Mouse (Mus musculus): Measurements from ENCODE around the gene Itpkb. TPM values are rescaled to one million over a fixed set of nuclear protein-coding genes. Genes with fewer than 3 reads are reported as not detected.
A peak's percentile ranks its signal among the peaks of the same experiment; 100 is the strongest.
"Not testable (repeated sequence)": the region's sequence is repeated elsewhere in the genome, so short reads cannot be mapped to it uniquely, and the experiment has no call there.

Itpkb gene
- polyA plus RNA-seq, 1 experiment from 2014 or later, result 11.2 TPM

DNA sequence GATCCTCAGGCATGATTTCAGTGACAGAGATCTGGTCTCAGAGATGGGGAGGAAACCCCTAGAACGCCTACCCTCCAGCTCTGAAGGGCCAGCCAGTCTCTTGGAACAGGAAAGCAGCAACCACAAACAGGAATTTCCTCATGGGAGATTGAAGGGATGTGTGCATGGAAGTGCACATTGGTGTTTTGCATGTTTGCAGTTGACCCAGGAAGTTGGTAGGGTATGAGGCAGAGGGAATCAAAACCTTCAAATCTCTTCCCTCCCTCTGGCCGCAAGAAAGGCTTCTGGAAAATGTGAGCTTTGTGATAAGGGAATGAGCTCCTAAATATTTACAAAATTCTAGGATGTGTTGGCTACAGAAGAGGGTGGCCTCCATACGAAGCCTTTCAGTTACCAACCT is 33.0 kb downstream of the Itpkb start:
- Histone ChIP-seq H3K4me3 (no peak overlapping the region), H3K9me3 (no peaks in the 10 kb centered on the region), H3K36me3 (0 out of 2 replicates have a peak, but pooled peaks cover 5% of the 10 kb centered on the region), H3K27me3 (no peaks in the 10 kb centered on the region), H3K4me1 (peaks cover 49% of the 10 kb centered on the region), H3K4me2 (no peak overlapping the region), H3K27ac (no peak overlapping the region), H3K9ac (no peak overlapping the region)
- ATAC-seq (ENCODE audit: insufficient number of reproducible peaks, insufficient read depth, low FRiP score, low TSS enrichment, low read depth), result no peak
- 72% methylated on average over 3 of the region's 3 CpGs for WGBS

DNA sequence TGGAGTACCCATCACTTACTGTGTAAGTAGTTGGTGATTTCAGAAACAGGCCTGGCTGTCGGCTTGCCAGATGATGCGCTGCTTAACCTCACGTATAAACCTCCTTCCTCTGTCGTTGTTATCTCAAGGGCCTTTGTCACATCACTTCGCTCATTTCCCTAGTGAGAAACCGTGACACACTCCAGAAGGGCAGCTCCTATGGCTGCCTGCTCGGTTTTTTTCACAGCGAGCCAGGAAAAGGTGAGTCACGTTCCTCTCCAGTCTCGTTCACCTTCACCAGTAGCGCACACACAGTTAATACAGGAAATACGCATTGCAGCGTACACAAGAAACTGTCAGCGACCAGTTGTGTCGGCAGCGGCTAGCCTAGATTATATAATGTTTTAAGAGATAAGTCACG is 33.7 kb downstream of the Itpkb start:
- Histone ChIP-seq H3K4me2 (peak overlapping the region; percentile 72; the same call in 1 of the 2 replicates), H3K27ac (no peak overlapping the region)
- ATAC-seq (ENCODE audit: insufficient number of reproducible peaks, insufficient read depth, low FRiP score, low TSS enrichment, low read depth), result no peak

DNA sequence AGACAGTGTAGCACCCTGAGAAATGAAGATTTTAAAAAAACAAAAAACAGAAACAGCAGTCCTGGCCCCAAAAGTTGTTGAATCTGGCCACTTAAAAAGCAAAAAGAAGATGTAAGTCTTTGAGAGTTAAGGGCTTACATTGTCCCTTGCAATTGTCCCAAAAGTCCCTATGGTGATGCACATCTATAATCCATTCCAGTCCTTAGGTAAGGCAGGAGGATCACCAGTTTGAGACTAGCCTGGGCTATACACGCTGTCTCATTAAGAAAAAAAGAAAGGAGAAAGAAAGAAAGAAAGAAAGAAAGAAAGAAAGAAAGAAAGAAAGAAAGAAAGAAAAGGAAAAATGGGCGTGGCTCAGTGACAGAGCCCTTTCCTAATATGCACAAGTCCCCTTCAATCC is 34.4 kb downstream of the Itpkb start:
- no peaks in the 10 kb centered on the region for H3K9me3 ChIP-seq
- ATAC-seq (ENCODE audit: insufficient number of reproducible peaks, insufficient read depth, low FRiP score, low TSS enrichment, low read depth), result no peak
- H3K27ac ChIP-seq, result peak overlapping the region; percentile 93
- H3K4me2 ChIP-seq, result peak overlapping the region; percentile 72
- peaks cover 51% of the 10 kb centered on the region for H3K4me1 ChIP-seq
- peak overlapping the region; percentile 71; the same call in 1 of the 2 replicates for H3K9ac ChIP-seq
- H3K27me3 ChIP-seq, result no peaks in the 10 kb centered on the region
- 24% methylated on average over 2 of the region's 2 CpGs for WGBS
- H3K4me3 ChIP-seq, result peak overlapping the region; percentile 51
- 0 out of 2 replicates have a peak, but pooled peaks cover 5% of the 10 kb centered on the region for H3K36me3 ChIP-seq

More for the DNA sequence above, 33.7 kb downstream of the Itpkb start:
- Histone ChIP-seq H3K9ac (no peak overlapping the region), H3K9me3 (no peaks in the 10 kb centered on the region), H3K27me3 (no peaks in the 10 kb centered on the region), H3K36me3 (0 out of 2 replicates have a peak, but pooled peaks cover 5% of the 10 kb centered on the region), H3K4me3 (no peak overlapping the region), H3K4me1 (peaks cover 51% of the 10 kb centered on the region)
- WGBS, result 81% methylated on average over 17 of the region's 17 CpGs

DNA sequence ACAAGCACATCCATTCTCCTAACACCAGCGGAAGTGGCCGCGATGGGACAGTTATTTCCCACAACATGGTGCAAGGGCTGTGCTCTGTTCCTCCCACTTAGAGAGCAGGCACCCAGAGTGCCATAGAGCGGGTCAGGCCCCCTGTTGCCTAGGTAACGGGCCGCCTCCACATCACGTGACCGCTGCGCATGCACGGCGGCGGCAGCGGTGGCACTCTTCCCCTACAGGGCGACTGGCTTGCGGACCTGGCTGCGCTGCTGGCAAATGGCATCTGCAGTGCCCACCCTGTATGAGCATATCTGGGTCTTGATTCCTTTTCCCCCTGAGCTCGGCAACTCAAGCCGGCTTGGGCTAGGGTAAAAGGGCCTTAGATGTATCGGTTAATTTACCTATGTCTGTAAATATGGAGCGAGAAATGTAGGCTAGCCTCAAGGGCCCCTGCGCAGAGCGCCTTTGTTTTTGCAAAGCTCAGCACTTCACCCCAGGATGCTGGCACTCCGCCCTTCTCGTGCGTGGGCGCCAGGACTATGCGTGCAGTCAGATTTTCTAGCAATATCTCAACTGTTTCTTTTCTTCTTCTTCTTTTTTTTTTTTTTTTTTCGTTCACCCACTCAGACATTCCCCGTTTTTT is 35.0 kb downstream of the Itpkb start:
- 1% methylated on average over 29 of the region's 29 CpGs for WGBS

DNA sequence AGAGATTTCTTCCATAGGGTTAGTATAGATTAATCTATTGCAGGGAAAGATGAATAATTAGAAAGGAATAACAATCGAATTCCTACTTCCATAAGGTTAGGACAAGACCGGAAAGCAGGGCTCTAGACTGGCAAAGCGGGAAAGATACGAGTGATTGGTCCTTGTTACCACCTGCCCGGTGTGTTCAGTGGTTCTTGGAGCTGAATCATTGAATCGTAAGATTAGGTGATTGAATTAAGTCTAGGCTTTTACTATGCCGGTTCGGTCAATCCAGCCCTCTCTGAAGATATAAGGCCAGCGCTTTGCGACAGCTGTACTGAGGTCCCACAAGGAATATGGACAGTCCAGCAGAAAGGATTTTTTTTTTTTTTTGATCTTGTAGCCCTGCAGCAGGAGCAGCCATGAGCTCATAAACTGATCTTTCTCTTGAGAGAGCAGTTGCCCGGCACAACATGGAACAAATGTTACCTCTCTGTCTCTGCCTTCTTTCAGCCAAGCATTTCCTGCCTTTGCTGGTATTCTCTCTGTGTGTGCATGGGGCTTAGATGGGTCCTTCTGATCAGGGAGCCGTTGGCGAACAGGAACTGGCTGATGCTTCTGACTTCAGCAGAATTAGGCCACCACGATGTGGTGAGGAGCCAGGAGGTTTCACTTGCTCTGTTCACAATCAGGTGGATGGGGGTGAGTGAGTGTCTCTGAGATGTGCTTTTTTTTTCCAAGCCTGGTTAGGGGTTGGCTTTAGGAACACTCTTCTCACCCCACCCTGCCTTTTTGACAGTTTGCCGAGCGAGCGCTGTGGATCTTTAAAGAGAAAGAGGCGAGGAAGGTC is 35.9 kb downstream of the Itpkb start:
- H3K4me1 ChIP-seq, result peaks cover 51% of the 10 kb centered on the region
- H3K4me3 ChIP-seq, result peak overlapping the region; percentile 51; the same call in 1 of the 2 replicates
- WGBS, result 77% methylated on average over 18 of the region's 18 CpGs
- peak overlapping the region; percentile 93; the same call in 1 of the 2 replicates for H3K27ac ChIP-seq
- H3K4me2 ChIP-seq, result peak overlapping the region; percentile 72
- H3K27me3 ChIP-seq, result no peaks in the 10 kb centered on the region
- no peak overlapping the region for H3K9ac ChIP-seq
- ATAC-seq (ENCODE audit: insufficient number of reproducible peaks, insufficient read depth, low FRiP score, low TSS enrichment, low read depth), result no peak
- no peaks in the 10 kb centered on the region for H3K36me3 ChIP-seq
- no peaks in the 10 kb centered on the region for H3K9me3 ChIP-seq

More for the DNA sequence above, 35.0 kb downstream of the Itpkb start:
- Histone ChIP-seq H3K27me3 (no peaks in the 10 kb centered on the region), H3K4me1 (peaks cover 51% of the 10 kb centered on the region), H3K4me2 (peak overlapping the region; percentile 72), H3K9ac (peak overlapping the region; percentile 71), H3K9me3 (no peaks in the 10 kb centered on the region), H3K36me3 (0 out of 2 replicates have a peak, but pooled peaks cover 1% of the 10 kb centered on the region), H3K27ac (peak overlapping the region; percentile 93), H3K4me3 (peak overlapping the region; percentile 51)
- peak; percentile 92 for ATAC-seq (ENCODE audit: insufficient number of reproducible peaks, insufficient read depth, low FRiP score, low TSS enrichment, low read depth)

DNA sequence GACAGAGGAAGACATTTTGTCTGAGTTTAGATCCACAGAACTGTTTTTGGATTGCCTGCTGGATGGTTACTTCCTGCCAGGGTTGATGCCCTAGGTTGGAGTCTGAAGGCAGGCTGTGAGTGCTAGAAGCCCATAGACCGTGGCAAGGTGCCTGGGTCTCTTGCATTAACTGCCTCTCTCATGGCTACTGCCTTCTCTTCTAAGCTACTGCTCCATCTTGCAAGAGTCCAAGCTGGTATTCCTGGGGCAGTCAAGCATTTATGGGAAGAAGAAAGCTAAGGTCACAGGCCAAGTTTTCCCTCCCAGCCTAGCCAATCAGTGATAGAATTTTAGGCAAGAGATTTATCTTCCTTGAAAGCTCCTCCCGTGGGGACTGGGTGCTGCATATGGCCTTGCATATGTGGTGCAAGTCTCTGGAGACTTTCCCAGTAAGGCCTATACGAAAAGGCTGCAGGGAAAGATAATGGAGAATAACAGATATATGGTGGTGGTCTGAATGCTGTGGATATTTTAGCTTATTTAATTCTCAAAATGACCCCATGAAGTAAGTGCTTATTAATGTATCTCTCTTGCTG is 36.8 kb downstream of the Itpkb start:
- Histone ChIP-seq H3K9me3 (no peaks in the 10 kb centered on the region), H3K27ac (no peak overlapping the region), H3K4me1 (peaks cover 51% of the 10 kb centered on the region), H3K9ac (no peak overlapping the region), H3K4me3 (no peak overlapping the region), H3K27me3 (no peaks in the 10 kb centered on the region), H3K4me2 (no peak overlapping the region), H3K36me3 (no peaks in the 10 kb centered on the region)
- no peak for ATAC-seq (ENCODE audit: insufficient number of reproducible peaks, insufficient read depth, low FRiP score, low TSS enrichment, low read depth)
- WGBS, result 74% methylated on average over 3 of the region's 3 CpGs

DNA sequence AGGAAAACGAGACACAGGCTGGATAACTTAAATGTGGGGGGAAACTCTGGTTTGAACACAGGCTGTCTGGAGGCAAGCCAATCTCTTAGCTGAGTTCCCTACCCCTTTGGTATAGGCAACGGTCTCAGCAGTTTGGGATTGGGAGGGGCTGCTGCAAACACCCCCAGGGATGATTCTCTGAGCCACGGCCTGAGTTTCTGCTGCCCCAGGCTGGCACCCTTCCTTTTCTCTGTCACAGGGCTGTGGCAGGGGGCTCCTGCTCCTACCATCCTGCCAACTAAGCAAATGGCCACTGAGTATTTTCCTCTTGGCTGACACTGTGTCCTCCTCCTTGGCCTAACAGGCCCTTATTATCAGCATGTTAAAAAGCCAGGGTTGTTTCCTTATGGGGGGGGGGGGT is 37.3 kb downstream of the Itpkb start:
- 51% methylated on average over 3 of the region's 3 CpGs for WGBS
- H3K27ac ChIP-seq, result no peak overlapping the region
- H3K27me3 ChIP-seq, result no peaks in the 10 kb centered on the region
- peaks cover 51% of the 10 kb centered on the region for H3K4me1 ChIP-seq
- H3K9ac ChIP-seq, result no peak overlapping the region
- no peak overlapping the region for H3K4me2 ChIP-seq
- no peaks in the 10 kb centered on the region for H3K36me3 ChIP-seq
- ATAC-seq (ENCODE audit: insufficient number of reproducible peaks, insufficient read depth, low FRiP score, low TSS enrichment, low read depth), result no peak
- no peaks in the 10 kb centered on the region for H3K9me3 ChIP-seq
- no peak overlapping the region for H3K4me3 ChIP-seq

DNA sequence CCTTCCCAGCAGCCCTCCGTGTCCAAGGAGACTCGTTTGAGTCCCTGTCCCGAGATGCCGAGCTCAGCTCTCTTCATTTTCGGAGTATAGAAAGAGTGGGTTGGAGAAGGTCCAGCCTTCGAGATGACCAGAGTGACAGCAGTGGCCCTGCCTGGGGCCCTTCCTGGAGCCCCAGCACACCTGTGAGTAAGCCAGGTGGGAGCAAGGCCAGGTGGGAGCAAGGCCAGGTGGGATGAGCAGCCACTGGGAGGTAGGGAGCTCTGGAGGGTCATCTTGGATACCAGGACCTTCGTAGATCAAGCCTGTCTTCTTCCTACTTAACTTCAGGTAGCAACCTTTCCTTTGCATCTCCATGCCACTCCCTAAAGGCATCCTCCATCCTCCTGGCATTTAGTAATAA is 37.8 kb downstream of the Itpkb start:
- H3K36me3 ChIP-seq, result no peaks in the 10 kb centered on the region
- ATAC-seq (ENCODE audit: insufficient number of reproducible peaks, insufficient read depth, low FRiP score, low TSS enrichment, low read depth), result no peak
- 78% methylated on average over 7 of the region's 7 CpGs for WGBS
- no peak overlapping the region for H3K27ac ChIP-seq
- no peak overlapping the region for H3K4me2 ChIP-seq
- no peak overlapping the region for H3K4me3 ChIP-seq
- no peaks in the 10 kb centered on the region for H3K27me3 ChIP-seq
- H3K9me3 ChIP-seq, result no peaks in the 10 kb centered on the region
- peaks cover 51% of the 10 kb centered on the region for H3K4me1 ChIP-seq
- no peak overlapping the region for H3K9ac ChIP-seq

DNA sequence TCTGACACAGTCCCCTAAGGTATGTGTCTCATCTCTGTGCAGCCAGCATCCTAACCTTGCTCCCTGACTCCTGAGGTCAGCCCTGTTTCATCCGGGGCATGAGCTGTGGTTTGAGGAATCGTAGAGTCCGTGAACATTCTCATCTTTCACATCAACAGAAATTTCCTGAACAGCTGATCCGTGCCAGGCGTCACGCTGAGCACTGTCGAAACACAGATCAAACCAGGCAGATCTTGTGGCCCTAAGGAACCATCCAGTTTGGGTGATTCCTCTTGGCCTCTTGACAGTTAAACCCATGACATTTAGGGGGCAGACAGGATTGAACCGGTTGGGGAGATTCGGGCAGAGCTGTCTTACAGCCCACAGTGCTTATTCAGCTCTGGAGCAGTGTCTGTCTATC is 38.4 kb downstream of the Itpkb start:
- no peak for ATAC-seq (ENCODE audit: insufficient number of reproducible peaks, insufficient read depth, low FRiP score, low TSS enrichment, low read depth)
- peaks cover 51% of the 10 kb centered on the region for H3K4me1 ChIP-seq
- WGBS, result 57% methylated on average over 9 of the region's 9 CpGs

DNA sequence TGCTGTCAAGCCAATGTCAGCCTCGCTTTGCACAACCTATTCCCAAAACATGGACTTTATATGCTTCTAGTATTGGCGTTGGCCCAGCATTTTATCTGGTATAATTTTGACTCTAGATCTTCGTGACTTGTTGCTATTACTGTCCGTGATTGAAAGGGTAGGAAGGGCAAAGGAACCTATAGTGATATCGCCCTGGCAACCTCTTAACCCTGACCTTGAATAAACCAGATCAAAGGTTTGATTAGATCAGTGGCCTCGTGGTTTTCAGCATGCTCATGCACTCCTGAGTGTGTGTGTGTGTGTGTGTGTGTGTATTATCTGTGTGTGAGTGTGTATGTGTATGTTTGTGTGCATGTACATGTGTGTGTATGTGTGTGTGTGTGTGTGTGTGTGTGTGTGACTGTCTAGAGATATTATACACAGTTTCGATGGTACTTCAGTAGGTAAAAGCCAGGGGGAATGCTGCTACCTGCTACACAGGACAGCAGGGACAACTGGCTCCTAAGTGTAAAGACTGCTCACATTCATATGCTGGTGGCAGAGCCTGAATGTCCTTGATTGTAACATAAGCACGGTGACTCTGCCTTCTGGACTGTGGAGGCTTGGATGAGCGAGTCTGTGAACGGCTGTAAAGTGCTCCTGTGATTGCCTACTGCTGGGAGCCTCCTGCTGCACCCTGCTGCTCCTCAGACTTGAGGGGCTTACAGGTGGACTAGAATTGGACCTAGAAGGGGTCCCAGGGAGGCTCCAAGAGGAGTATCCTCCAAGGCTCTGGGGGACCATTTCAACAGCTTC is 40.8 kb downstream of the Itpkb start:
- no peak overlapping the region for H3K9ac ChIP-seq
- 72% methylated on average over 10 of the region's 10 CpGs for WGBS
- H3K36me3 ChIP-seq, result no peaks in the 10 kb centered on the region
- H3K9me3 ChIP-seq, result no peaks in the 10 kb centered on the region
- H3K4me1 ChIP-seq, result peaks cover 40% of the 10 kb centered on the region
- ATAC-seq (ENCODE audit: insufficient number of reproducible peaks, insufficient read depth, low FRiP score, low TSS enrichment, low read depth), result no peak
- H3K4me3 ChIP-seq, result no peak overlapping the region
- no peak overlapping the region for H3K4me2 ChIP-seq
- H3K27me3 ChIP-seq, result no peaks in the 10 kb centered on the region
- no peak overlapping the region for H3K27ac ChIP-seq

More for the DNA sequence above, 38.4 kb downstream of the Itpkb start:
- Histone ChIP-seq H3K27ac (no peak overlapping the region), H3K9me3 (no peaks in the 10 kb centered on the region), H3K4me2 (no peak overlapping the region), H3K4me3 (no peak overlapping the region), H3K36me3 (no peaks in the 10 kb centered on the region), H3K27me3 (no peaks in the 10 kb centered on the region), H3K9ac (no peak overlapping the region)

DNA sequence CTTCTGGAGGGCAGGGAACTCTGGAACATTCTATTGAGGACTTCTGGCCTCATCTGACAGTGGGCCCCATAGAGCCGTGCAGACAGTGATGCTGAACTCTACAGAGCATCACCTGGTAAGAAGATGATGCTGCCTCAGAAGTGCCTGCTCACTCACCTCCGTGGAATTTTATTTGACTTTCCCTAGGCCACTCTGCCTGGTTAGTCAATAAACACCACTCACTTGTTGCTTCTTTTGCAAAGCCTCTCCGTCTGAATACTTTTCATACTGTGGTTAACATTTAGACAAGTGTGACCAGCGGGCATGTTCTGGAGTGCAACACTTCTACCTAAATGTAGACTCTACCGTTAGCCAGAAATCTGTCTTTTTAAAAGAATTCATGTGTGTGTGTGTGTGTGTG is 42.0 kb downstream of the Itpkb start:
- WGBS, result 81% methylated on average over 5 of the region's 5 CpGs
- not testable (repeated sequence) for H3K27ac ChIP-seq; ATAC-seq (ENCODE audit: insufficient number of reproducible peaks, insufficient read depth, low FRiP score, low TSS enrichment, low read depth); H3K36me3 ChIP-seq; H3K9me3 ChIP-seq; H3K27me3 ChIP-seq; H3K4me3 ChIP-seq; H3K9ac ChIP-seq; H3K4me2 ChIP-seq
- peaks cover 38% of the 10 kb centered on the region for H3K4me1 ChIP-seq

Data from embryonic facial prominence, embryonic 13.5 days (tissue).